Mouse (Mus musculus) stomach, postnatal 0 days (tissue): ENCODE results near the gene Clec2l.

Experiments
- CTCF ChIP-seq: IDR thresholded peaks from 2 replicates; pipeline ENCODE4 v1.5.1; 2016; ENCODE audit warnings: antibody characterized with exemption, low read depth, mild to moderate bottlenecking, moderate library complexity
- EP300 ChIP-seq: optimal IDR thresholded peaks from 2 replicates; pipeline ENCODE3; 2016; ENCODE audit warnings: antibody characterized with exemption

GRCm38 (mm10) chr6:38643039-38643438 lies 19.8 kb upstream of the Clec2l start:
- TF ChIP-seq CTCF, result no peak
- no peak for TF ChIP-seq EP300
